Mouse (Mus musculus): ENCODE data around the gene Ldlrad3.

- no peak for TF ChIP-seq CTCF (IDR thresholded peaks at IDR 0.05; ENCODE audit: control insufficient read depth, insufficient read depth, low read length)
- TF ChIP-seq POLR2A (IDR thresholded peaks at IDR 0.05; ENCODE audit: borderline replicate concordance, control insufficient read depth, low read depth, low read length) = no peak
These were observed 43.4 kb downstream of the Ldlrad3 start for GRCm38 (mm10) chr2:102142654-102143271.

Measured in bone marrow, adult 2 months (tissue).